Mouse (Mus musculus) C3H10T1/2 (cell line): ENCODE data around the gene Ttbk1. TPM values are rescaled to one million over a fixed set of nuclear protein-coding genes. Genes with fewer than 3 reads are reported as not detected.

Experiments used
- polyA plus RNA-seq, 2 experiments: library from polyadenylated mRNA; unstranded; fragments of >200 nt; fragmentation: generic; extraction: Trizol; gene quantifications; one replicate each; pipeline ENCODE4 v1.2.1; 2012; ENCODE audit warnings: missing spikeins in 2 of 2

Gene Ttbk1
- not detected for polyA plus RNA-seq

DNA sequence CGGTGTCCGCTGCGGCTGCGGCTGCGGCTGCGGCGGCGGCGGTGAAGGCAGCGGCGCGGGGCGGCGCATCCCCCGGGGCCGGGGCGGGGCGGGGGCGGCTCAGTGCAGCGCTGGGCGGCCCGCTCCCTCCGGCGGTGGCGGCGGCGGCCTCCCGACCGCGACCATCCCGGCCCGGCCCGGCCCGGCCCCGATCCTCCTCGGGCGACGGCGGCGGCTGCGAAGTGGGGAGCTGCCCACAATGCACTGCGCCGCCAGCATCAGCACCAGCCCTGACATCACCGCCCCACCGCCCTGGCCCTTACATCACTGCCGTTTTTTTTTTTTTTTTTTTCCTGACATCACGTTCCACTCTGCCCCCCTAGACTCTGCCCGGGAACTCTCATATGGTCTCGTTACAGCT lies at the start of gene Ttbk1:
Ttbk1 (minus strand) TSS at position 245 of the 400 bp plus-strand sequence.

DNA sequence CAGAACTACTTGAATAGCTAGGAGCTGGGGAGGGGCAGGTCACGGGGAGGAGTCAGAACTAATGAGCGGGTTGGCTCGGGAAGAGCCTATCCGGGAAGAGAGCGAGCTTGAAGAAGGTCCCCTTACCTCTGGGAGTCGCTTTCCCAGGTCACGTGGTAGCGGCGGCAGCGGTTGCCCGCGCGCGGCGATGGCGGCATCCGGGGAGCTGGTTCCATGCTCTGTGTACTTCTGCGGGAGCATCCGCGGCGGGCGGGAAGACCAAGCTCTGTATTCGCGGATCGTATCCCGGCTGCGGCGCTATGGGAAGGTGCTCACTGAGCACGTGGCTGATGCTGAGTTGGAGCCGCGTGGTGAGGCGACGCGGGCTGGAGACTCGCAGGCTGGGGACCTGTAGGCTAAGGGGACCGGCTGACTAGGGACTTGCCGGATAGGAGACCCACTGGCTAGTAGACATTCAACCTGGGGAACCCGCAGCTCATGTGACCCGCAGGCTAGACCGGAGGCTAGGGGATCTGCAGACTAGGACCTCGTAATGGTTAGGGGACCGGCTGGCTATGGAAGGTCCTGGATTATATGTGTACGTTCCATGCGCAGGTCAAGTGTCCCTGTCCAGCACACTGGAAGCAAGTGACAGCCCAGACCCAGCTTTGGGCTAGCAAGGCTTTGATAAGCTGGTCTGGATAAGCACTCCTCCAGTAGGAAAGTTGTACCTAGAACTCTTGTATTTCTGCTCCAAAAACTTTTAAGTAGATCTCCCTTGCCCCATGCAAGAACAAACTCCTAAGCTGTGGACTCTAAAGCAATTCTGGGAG lies 9.4 kb upstream of the Ttbk1 start, which contains the start of gene Dnph1:
Dnph1 (plus strand) TSS at position 89 of the 812 bp plus-strand sequence.

GRCm38 (mm10) chr17:46438298-46438873 lies 49.1 kb downstream of the Ttbk1 start, which contains the start of gene Slc22a7:
Slc22a7 (minus strand) TSS chr17:46438457.

GRCm38 (mm10) chr17:46428761-46429414 lies 58.6 kb downstream of the Ttbk1 start, which contains the start of gene Crip3:
Crip3 (plus strand) TSS chr17:46428926.

Other genes starting within 250 kb of the Ttbk1 start
- gene Polr1c, start 239.6 kb downstream of the Ttbk1 start, polyA plus RNA-seq, result 100 to 1,000 TPM; 111 to 156 TPM
- 100 to 1,000 TPM; 159 to 180 TPM for gene Yipf3, start 239.6 kb downstream of the Ttbk1 start, polyA plus RNA-seq
- gene Lrrc73, start 234.1 kb downstream of the Ttbk1 start, polyA plus RNA-seq, result 10 to 100 TPM; 10.4 to 11.1 TPM
- 10 to 100 TPM; 54.0 to 58.3 TPM for gene Tjap1, start 204.6 kb downstream of the Ttbk1 start, polyA plus RNA-seq
- gene Dlk2, start 190.3 kb downstream of the Ttbk1 start, polyA plus RNA-seq, result 10 to 100 TPM in 1 of 2 experiments, 1 to 10 TPM in 1; 7.2 to 55.2 TPM
- 1 to 10 TPM; 2.7 to 7.7 TPM for gene Abcc10, start 159.3 kb downstream of the Ttbk1 start, polyA plus RNA-seq
- gene Zfp318, start 103.9 kb downstream of the Ttbk1 start, polyA plus RNA-seq, result 1 to 10 TPM in 1 of 2 experiments, under 1 TPM in 1; 0.54 to 5.8 TPM
- gene Crip3, start 58.7 kb downstream of the Ttbk1 start, polyA plus RNA-seq, result under 1 TPM in 1 of 2 experiments, not detected in 1; 0.93 TPM
- gene Slc22a7, start 49.2 kb downstream of the Ttbk1 start, polyA plus RNA-seq, result not detected
- gene Dnph1, start 9.0 kb upstream of the Ttbk1 start, polyA plus RNA-seq, result 100 to 1,000 TPM in 1 of 2 experiments, 10 to 100 TPM in 1; 39.0 to 100 TPM
- gene Cul9, start 58.7 kb upstream of the Ttbk1 start, polyA plus RNA-seq, result under 1 TPM; 0.07 to 0.85 TPM
- 10 to 100 TPM; 32.8 to 34.6 TPM for gene Srf, start 68.5 kb upstream of the Ttbk1 start, polyA plus RNA-seq
- gene Ptk7, start 141.8 kb upstream of the Ttbk1 start, polyA plus RNA-seq, result 1 to 10 TPM in 1 of 2 experiments, under 1 TPM in 1; 0.82 to 7.0 TPM
- 10 to 100 TPM in 1 of 2 experiments, 1 to 10 TPM in 1; 6.4 to 23.3 TPM for gene Klc4, start 158.3 kb upstream of the Ttbk1 start, polyA plus RNA-seq
- gene Mrpl2, start 158.6 kb upstream of the Ttbk1 start, polyA plus RNA-seq, result 100 to 1,000 TPM; 127 to 324 TPM
- 100 to 1,000 TPM in 1 of 2 experiments, 10 to 100 TPM in 1; 73.7 to 172 TPM for gene Cul7, start 162.7 kb upstream of the Ttbk1 start, polyA plus RNA-seq
- 10 to 100 TPM; 30.8 to 53.1 TPM for gene Rrp36, start 186.7 kb upstream of the Ttbk1 start, polyA plus RNA-seq
- gene Mea1, start 191.1 kb upstream of the Ttbk1 start, polyA plus RNA-seq, result 100 to 1,000 TPM; 206 to 222 TPM
- 100 to 1,000 TPM in 1 of 2 experiments, 10 to 100 TPM in 1; 71.0 to 103 TPM for gene Klhdc3, start 193.2 kb upstream of the Ttbk1 start, polyA plus RNA-seq
- gene Ppp2r5d, start 217.4 kb upstream of the Ttbk1 start, polyA plus RNA-seq, result 100 to 1,000 TPM in 1 of 2 experiments, 10 to 100 TPM in 1; 79.4 to 109 TPM
- gene Pex6, start 223.8 kb upstream of the Ttbk1 start, polyA plus RNA-seq, result 10 to 100 TPM; 30.1 to 56.6 TPM
- gene Gnmt, start 241.5 kb upstream of the Ttbk1 start, polyA plus RNA-seq, result under 1 TPM; 0.30 to 0.38 TPM